Mouse (Mus musculus) limb, embryonic 13.5 days (tissue): ENCODE results near the gene Cog5. TPM values are rescaled to one million over a fixed set of nuclear protein-coding genes. Genes with fewer than 3 reads are reported as not detected.

Experiments used
- ATAC-seq: fragments of 200-750 bp; cut with Nextera tagmentation; 2 replicates; pipeline ENCODE4 v1.8.0; 2017; ENCODE audit warnings: low read depth, moderate number of reproducible peaks, moderate TSS enrichment; ENCODE audit not compliant: low FRiP score
- H3K27ac ChIP-seq: fragments of 300-500 bp; sonication (generic); 2 replicates; pipeline ENCODE4 v1.5.1; 2015; ENCODE audit warnings: inconsistent platforms, mild to moderate bottlenecking, moderate library complexity
- H3K27me3 ChIP-seq: fragments of 300-500 bp; sonication (generic); 2 replicates; pipeline ENCODE4 v1.6.1; 2015; ENCODE audit warnings: mild to moderate bottlenecking, inconsistent platforms
- H3K36me3 ChIP-seq: fragments of 300-500 bp; sonication (generic); 2 replicates; pipeline ENCODE4 v1.6.1; 2015; ENCODE audit warnings: inconsistent platforms, mild to moderate bottlenecking, moderate library complexity
- H3K4me1 ChIP-seq: fragments of 300-500 bp; sonication (generic); 2 replicates; pipeline ENCODE4 v1.6.1; 2015; ENCODE audit warnings: inconsistent platforms
- H3K4me2 ChIP-seq: fragments of 300-500 bp; sonication (generic); replicated peaks from 2 replicates; pipeline ENCODE4 v1.6.1; 2015; ENCODE audit warnings: inconsistent platforms, mild to moderate bottlenecking, moderate library complexity
- H3K4me3 ChIP-seq: fragments of 300-500 bp; sonication (generic); 2 replicates; pipeline ENCODE4 v1.5.1; 2015; ENCODE audit warnings: moderate library complexity, mild to moderate bottlenecking, inconsistent platforms
- H3K9ac ChIP-seq: fragments of 300-500 bp; sonication (generic); 2 replicates; pipeline ENCODE4 v1.6.1; 2015; ENCODE audit warnings: mild to moderate bottlenecking, inconsistent platforms
- H3K9me3 ChIP-seq: fragments of 300-500 bp; sonication (generic); 2 replicates; pipeline ENCODE4 v1.6.1; 2016; ENCODE audit warnings: inconsistent platforms
- WGBS: fragments of 180-500 bp; shearing (Covaris S2); methylation state at CpG from one replicate; pipeline ENCODE4 v1.1.7; 2015; 5-methylcytosine and 5-hydroxymethylcytosine counted together
- polyA plus RNA-seq: library from polyadenylated mRNA; unstranded; fragments of >200 nt; fragmentation: Nextera tagmentation; extraction: Ambion mirVana; gene quantifications from 2 replicates; pipeline ENCODE4 v1.2.1, GENCODE M21; 2015

Cog5 gene
- polyA plus RNA-seq, 1 experiment from 2014 or later = 36.1 TPM

GRCm38 (mm10) chr12:31876775-31877174, 222.1 kb downstream of the Cog5 start:
- Histone ChIP-seq H3K4me1 (no peaks in the 10 kb centered on the region), H3K9me3 (no peaks in the 10 kb centered on the region), H3K4me3 (no peak overlapping the region), H3K27me3 (no peaks in the 10 kb centered on the region), H3K27ac (no peak overlapping the region), H3K36me3 (no peaks in the 10 kb centered on the region), H3K4me2 (no peak overlapping the region), H3K9ac (no peak overlapping the region)
- no peak for ATAC-seq
- WGBS = 91% methylated on average over 4 of the region's 4 CpGs

- H3K9ac ChIP-seq = no peak overlapping the region
- 82% methylated on average over 1 of the region's 1 CpGs for WGBS
- ATAC-seq = no peak
- H3K27ac ChIP-seq = no peak overlapping the region
- H3K36me3 ChIP-seq = peaks cover 17% of the 10 kb centered on the region
- no peaks in the 10 kb centered on the region for H3K4me1 ChIP-seq
- H3K27me3 ChIP-seq = no peaks in the 10 kb centered on the region
- no peaks in the 10 kb centered on the region for H3K9me3 ChIP-seq
- no peak overlapping the region for H3K4me3 ChIP-seq
- no peak overlapping the region for H3K4me2 ChIP-seq
Observed at GRCm38 (mm10) chr12:31882736-31883135, 228.1 kb downstream of the Cog5 start.

- ATAC-seq = no peak
- WGBS = 81% methylated on average over 4 of the region's 4 CpGs
- Histone ChIP-seq H3K9me3 (no peaks in the 10 kb centered on the region), H3K27me3 (no peaks in the 10 kb centered on the region), H3K4me2 (no peak overlapping the region), H3K27ac (no peak overlapping the region), H3K4me3 (no peak overlapping the region), H3K4me1 (no peaks in the 10 kb centered on the region), H3K9ac (no peak overlapping the region), H3K36me3 (peaks cover 21% of the 10 kb centered on the region)
Observed at GRCm38 (mm10) chr12:31884365-31884764, 229.7 kb downstream of the Cog5 start.

- Histone ChIP-seq H3K4me2 (no peak overlapping the region), H3K4me1 (no peaks in the 10 kb centered on the region), H3K27me3 (no peaks in the 10 kb centered on the region), H3K9me3 (no peaks in the 10 kb centered on the region), H3K27ac (no peak overlapping the region), H3K4me3 (no peak overlapping the region), H3K36me3 (peaks cover 21% of the 10 kb centered on the region), H3K9ac (no peak overlapping the region)
- no peak for ATAC-seq
- 84% methylated on average over 4 of the region's 4 CpGs for WGBS
Observed at GRCm38 (mm10) chr12:31885084-31885483, 230.4 kb downstream of the Cog5 start.

GRCm38 (mm10) chr12:31885844-31886606, 231.4 kb downstream of the Cog5 start:
- Histone ChIP-seq H3K27ac (no peak overlapping the region), H3K9me3 (no peaks in the 10 kb centered on the region), H3K27me3 (no peaks in the 10 kb centered on the region), H3K4me1 (no peaks in the 10 kb centered on the region), H3K36me3 (peaks cover 23% of the 10 kb centered on the region), H3K4me3 (no peak overlapping the region), H3K9ac (no peak overlapping the region), H3K4me2 (no peak overlapping the region)
- 94% methylated on average over 11 of the region's 11 CpGs for WGBS
- ATAC-seq = no peak

- 76% methylated on average over 6 of the region's 6 CpGs for WGBS
Observed at GRCm38 (mm10) chr12:31890685-31891084, 236.0 kb downstream of the Cog5 start.

GRCm38 (mm10) chr12:31892079-31892478, 237.4 kb downstream of the Cog5 start:
- ATAC-seq = no peak
- Histone ChIP-seq H3K4me3 (no peak overlapping the region), H3K27ac (no peak overlapping the region), H3K27me3 (no peaks in the 10 kb centered on the region), H3K36me3 (peaks cover 12% of the 10 kb centered on the region), H3K4me1 (peaks cover 19% of the 10 kb centered on the region), H3K9me3 (no peaks in the 10 kb centered on the region), H3K4me2 (no peak overlapping the region), H3K9ac (no peak overlapping the region)

More at GRCm38 (mm10) chr12:31890685-31891084, 236.0 kb downstream of the Cog5 start:
- Histone ChIP-seq H3K4me1 (peaks cover 5% of the 10 kb centered on the region), H3K4me3 (no peak overlapping the region), H3K4me2 (no peak overlapping the region), H3K9ac (no peak overlapping the region), H3K9me3 (no peaks in the 10 kb centered on the region), H3K27ac (no peak overlapping the region), H3K27me3 (no peaks in the 10 kb centered on the region), H3K36me3 (peaks cover 23% of the 10 kb centered on the region)
- no peak for ATAC-seq

- H3K4me1 ChIP-seq = peaks cover 21% of the 10 kb centered on the region
- no peak overlapping the region for H3K9ac ChIP-seq
- WGBS = 94% methylated on average over 7 of the region's 7 CpGs
- H3K27me3 ChIP-seq = no peaks in the 10 kb centered on the region
- no peak overlapping the region for H3K4me2 ChIP-seq
- no peaks in the 10 kb centered on the region for H3K9me3 ChIP-seq
- H3K36me3 ChIP-seq = peaks cover 6% of the 10 kb centered on the region; the same call in 1 of the 2 replicates
- H3K4me3 ChIP-seq = no peak overlapping the region
- no peak for ATAC-seq
- no peak overlapping the region for H3K27ac ChIP-seq
Observed at GRCm38 (mm10) chr12:31892771-31893170, 238.1 kb downstream of the Cog5 start.

- H3K4me3 ChIP-seq = no peak overlapping the region
- H3K36me3 ChIP-seq = peaks cover 2% of the 10 kb centered on the region
- no peak overlapping the region for H3K27ac ChIP-seq
- no peaks in the 10 kb centered on the region for H3K9me3 ChIP-seq
- H3K27me3 ChIP-seq = no peaks in the 10 kb centered on the region
- no peak overlapping the region; the same call in 1 of the 2 replicates for H3K9ac ChIP-seq
- 51% methylated on average over 8 of the region's 8 CpGs for WGBS
- ATAC-seq = no peak
- H3K4me2 ChIP-seq = no peak overlapping the region
- peaks cover 21% of the 10 kb centered on the region for H3K4me1 ChIP-seq
Observed at GRCm38 (mm10) chr12:31895095-31895734, 240.5 kb downstream of the Cog5 start.

- Histone ChIP-seq H3K4me1 (peaks cover 21% of the 10 kb centered on the region), H3K36me3 (no peaks in the 10 kb centered on the region; the same call in none of the 2 replicates), H3K9ac (no peak overlapping the region), H3K27ac (no peak overlapping the region), H3K27me3 (no peaks in the 10 kb centered on the region), H3K9me3 (no peaks in the 10 kb centered on the region), H3K4me3 (no peak overlapping the region), H3K4me2 (no peak overlapping the region)
- ATAC-seq = 0 out of 2 replicates have a peak, but pooled peaks have one; percentile 51
- 13% methylated on average over 2 of the region's 2 CpGs for WGBS
Observed at GRCm38 (mm10) chr12:31895888-31896287, 241.2 kb downstream of the Cog5 start.

- peaks cover 21% of the 10 kb centered on the region for H3K4me1 ChIP-seq
- H3K4me2 ChIP-seq = no peak overlapping the region
- H3K27me3 ChIP-seq = no peaks in the 10 kb centered on the region
- no peak overlapping the region for H3K4me3 ChIP-seq
- no peaks in the 10 kb centered on the region for H3K9me3 ChIP-seq
- H3K9ac ChIP-seq = no peak overlapping the region
- H3K36me3 ChIP-seq = no peaks in the 10 kb centered on the region; the same call in none of the 2 replicates
- ATAC-seq = no peak
- H3K27ac ChIP-seq = no peak overlapping the region
- WGBS = 21% methylated on average over 5 of the region's 5 CpGs
Observed at GRCm38 (mm10) chr12:31896295-31896694, 241.6 kb downstream of the Cog5 start.

GRCm38 (mm10) chr12:31896986-31897385, 242.3 kb downstream of the Cog5 start:
- Histone ChIP-seq H3K4me2 (no peak overlapping the region), H3K27ac (peak overlapping the region; percentile 39; the same call in 1 of the 2 replicates), H3K9ac (no peak overlapping the region), H3K9me3 (no peaks in the 10 kb centered on the region), H3K36me3 (peaks cover 4% of the 10 kb centered on the region), H3K4me3 (no peak overlapping the region), H3K4me1 (peaks cover 21% of the 10 kb centered on the region), H3K27me3 (no peaks in the 10 kb centered on the region)
- whole genome bisulfite sequencing = 31% methylated on average over 8 of the region's 8 CpGs
- ATAC-seq = no peak
